Mouse (Mus musculus): Measurements from ENCODE around the gene Porcn.

DNA sequence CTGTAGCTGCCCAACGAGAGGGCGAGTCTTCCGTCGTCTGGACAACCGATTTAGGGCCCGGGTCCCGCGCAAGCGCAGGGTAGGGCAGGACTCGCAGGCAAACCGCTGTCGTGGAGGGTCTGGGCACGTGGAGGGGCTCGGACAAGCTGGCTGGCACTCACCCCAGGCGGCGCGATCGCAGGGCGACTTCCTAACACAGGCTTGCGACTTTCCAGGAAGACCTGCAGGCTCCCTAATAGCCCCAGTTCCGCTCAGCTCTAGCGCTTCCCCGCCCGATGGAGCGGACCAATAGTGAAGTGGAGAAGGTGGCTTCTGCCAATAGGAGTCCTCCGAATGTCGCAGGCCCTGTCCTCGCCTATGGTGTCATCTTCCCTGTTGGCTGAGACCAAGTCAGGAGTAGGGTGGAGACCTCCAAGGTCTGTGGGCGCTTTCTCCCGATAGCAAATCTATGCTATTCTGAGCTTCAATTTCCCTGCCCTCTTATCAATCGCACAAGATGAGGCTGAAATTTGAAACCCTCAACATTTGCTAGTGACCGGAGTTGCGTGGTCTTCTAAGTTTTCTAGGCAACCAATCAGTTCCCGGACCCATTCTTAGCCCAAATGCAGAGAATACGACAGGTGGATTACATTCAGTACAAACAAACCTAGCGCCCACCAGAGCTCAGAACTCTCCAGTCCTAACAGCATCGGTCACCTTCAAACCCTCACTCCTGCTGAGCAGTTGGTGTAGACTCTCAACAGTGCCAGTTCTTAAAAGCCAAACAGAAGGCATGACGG, 13.5 kb downstream of the Porcn start:
- TF ChIP-seq CTCF (conservative IDR thresholded peaks at IDR 0.05; ENCODE audit: low read length) (no peak), POU5F1 (IDR thresholded peaks at IDR 0.05; ENCODE audit: borderline replicate concordance, low read length) (no peak), NANOG (IDR thresholded peaks at IDR 0.05; ENCODE audit: borderline replicate concordance, low read length) (no peak)

All from E14TG2a.4 (cell line).